Mouse (Mus musculus) kidney, postnatal 14 days (tissue): ENCODE data around the gene Pifo.
"Not testable (repeated sequence)": the region's sequence is repeated elsewhere in the genome, so short reads cannot be mapped to it uniquely, and the experiment has no call there.

Experiments
- DNase-seq: peaks from one replicate; pipeline ENCODE4 v3.0.0; 2022; ENCODE audit warnings: mixed read lengths

Pifo gene

DNA sequence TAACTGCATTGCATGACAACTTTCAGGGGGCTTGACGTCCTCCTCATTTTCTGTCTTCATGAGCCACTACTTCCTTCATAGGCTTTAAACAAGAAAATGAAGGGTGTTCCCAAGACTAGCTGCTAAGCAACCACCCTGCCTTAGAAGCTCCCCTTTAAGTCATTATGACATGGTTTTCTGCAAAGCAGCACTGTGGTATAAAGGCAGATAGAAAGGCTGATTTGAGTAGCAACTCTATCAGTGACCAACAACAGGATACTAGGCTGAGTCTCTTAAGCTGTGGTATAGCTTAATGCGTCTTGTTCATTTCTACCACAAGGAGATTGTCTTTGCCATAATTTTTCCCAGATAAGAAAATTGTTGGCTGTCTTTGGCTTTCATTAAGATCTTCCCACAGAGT lies at the start of gene Pifo:
Pifo (minus strand) TSS at position 101 of the 400 bp plus-strand sequence.
- DNase-seq = no peak

DNA sequence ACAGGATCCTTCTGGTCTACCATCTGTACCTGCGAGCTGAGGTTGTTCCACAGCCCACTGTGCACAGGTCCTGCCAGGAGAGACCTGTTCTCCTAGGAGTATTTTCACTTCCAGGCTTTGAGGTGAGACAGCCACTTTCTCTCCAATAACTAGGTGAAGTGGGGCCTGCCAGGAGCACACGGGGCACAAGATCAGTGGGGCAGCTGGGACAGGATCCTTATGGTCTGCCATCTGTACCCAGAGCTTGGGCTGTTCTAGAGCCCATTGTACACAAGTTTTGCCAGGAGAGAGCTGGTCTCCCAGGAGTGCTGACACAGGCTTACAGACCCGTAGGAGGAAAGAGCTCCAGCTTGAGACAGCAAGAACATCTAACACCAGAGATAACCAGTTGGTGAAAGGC lies 43.5 kb upstream of the Pifo start:
- no peak for DNase-seq

DNA sequence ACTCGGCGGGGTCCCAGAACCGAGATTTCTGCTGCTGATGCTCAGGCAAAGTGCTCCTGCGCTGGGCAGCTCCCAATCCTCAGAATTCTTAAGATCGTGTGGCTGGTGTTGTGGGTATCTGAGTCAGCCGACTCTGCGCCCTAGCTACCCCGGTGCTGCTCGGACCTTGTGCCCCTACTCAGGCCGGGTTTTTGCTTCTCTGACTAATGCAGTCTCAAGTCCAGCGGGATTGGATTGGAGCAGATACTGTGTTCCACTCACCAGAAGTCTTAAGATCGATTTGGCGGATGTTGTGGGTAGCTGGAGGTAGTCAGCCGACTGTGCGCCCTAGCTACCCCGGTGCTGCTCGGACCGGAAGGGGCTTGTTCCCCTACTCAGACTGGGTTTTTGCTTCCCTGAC lies 37.5 kb upstream of the Pifo start:
- no peak for DNase-seq

DNA sequence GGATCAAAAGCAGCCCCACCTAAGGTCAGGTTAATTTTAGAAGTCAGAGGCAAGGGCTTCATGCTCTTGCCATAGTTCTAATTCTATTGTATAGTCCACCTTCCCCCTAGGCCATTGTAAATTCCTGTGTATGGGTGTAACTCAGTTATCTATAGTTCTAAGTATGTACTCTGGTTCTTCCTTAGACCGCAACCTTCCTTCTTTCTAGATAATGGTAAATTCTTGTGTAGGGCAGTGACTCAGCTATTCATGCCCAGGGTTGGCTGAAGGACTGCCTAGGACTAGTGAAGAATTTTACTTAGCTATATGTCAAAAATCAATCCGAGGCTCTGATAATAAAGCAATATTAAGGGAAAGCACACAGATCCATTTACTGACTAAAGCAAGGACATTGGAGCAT lies 25.9 kb upstream of the Pifo start:
- DNase-seq = no peak

DNA sequence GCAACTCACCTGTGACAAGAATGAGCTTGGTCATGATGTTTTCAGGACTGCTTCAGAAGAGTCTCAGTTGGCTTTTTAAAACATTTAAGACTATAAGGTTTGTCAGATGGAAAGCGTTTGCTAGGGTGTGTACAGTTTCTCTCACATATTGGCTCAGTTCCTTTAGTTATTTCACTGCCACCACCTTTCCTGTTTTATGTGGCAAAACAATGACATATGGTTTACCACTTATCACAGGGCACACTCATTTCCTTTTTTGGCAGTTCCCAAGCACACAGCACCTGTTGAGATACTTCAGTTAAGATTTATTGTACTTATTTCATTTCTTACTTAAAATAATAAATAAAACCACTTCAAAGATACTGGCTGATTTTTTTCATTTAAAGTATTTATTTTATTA lies 18.3 kb upstream of the Pifo start, which contains the start of gene Chil5:
Chil5 (minus strand) TSS at position 34 of the 400 bp plus-strand sequence.
- no peak for DNase-seq

DNA sequence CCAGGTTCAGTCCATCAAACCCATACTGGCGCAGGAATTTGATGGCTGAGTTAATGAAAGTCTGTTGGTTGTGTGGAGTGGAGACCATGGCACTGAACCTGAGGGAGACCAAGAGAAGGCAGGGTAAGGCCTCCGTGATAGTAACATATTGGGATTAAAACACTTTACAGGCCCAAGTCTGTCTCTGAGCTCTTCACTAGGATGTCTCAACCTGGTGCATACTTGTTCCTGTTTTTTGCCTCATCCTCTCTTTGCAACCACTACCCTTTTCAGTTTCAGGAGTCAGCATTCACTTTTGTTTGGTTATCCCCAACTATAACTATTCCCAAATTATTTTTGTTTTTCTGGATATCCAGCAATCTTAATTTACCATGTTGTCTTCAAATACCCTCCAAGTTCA lies 9.7 kb upstream of the Pifo start:
- DNase-seq = no peak

DNA sequence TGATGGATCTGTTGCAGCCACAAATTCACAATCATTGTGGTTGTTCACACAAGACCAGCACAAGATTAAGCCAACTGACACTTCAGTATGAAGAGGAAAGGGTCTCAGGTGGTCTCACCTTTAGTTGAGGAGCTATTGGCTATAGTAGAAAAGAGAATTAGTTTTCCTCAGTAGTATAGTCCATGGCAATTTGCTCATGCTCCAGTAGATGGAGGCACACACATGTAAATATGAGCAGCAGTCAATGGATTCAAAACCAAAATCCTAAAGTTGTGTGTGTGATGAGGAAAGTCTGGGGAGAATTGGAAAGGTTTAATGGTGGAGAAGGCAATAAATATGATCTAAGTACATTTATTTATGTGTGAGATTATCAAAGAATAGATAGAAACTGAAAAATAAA lies 7.4 kb upstream of the Pifo start:
- DNase-seq = no peak

DNA sequence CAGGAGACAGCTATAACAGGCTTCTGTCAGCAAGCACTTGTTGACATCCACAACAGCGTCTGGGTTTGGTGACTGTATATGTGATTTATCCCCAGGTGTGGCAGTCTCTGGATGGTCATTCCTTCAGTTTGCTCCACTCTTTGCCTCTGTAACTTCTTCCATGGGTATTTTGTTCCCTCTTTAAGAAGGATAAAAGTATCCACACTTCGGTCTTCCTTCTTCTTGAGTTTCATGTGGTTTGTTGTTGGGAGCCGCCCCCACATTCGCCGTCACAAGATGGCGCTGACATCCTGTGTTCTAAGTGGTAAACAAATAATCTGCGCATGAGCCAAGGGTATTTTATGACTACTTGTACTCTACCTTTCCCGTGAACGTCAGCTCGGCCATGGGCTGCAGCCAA lies 11.1 kb downstream of the Pifo start:
- not testable (repeated sequence) for DNase-seq

DNA sequence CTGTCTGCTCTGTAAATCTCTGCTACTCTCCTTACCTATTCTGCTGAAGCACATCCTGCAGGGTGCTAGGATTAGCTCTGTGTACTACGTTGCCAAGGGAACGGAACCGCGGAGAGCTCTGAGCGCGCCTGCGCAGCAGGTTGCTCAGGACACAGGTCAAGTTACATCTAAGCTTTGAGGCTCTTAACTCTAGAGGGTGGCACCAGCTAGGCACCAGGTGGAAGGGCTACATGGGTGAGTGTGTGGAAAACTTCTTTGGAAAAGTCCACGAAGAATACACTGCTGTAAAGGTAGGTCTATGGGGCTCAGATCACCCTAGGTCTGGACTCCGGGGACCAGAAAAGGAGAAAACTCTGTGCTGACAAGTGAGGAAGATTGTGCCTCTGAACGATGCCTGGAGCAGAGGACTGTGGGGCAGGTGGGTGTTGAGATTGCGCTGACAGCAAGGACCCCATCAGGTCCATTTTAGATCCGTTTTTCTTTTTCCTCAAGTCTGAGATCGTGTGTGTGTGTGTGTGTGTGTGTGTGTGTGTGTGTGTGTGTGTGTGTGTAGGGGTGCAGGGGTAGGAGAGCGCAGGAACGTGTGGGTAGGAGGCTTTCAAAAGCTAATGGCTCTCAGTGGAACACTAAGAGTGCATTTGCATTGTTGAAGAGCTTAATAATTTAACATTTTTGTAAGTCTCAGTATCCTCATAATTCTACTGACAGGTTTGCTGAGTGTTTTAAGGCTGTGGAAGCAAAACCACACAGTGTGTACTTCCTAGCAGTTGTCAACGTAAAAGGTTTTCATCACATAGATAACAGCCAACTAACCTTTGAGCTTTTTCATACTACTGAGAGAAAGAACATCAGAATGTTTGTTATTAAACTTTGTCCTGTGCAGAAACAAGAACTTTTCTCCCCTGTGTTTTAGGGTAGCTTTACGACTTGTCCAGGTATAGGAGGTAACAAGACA lies 12.8 kb downstream of the Pifo start:
- DNase-seq = peak; percentile 43

DNA sequence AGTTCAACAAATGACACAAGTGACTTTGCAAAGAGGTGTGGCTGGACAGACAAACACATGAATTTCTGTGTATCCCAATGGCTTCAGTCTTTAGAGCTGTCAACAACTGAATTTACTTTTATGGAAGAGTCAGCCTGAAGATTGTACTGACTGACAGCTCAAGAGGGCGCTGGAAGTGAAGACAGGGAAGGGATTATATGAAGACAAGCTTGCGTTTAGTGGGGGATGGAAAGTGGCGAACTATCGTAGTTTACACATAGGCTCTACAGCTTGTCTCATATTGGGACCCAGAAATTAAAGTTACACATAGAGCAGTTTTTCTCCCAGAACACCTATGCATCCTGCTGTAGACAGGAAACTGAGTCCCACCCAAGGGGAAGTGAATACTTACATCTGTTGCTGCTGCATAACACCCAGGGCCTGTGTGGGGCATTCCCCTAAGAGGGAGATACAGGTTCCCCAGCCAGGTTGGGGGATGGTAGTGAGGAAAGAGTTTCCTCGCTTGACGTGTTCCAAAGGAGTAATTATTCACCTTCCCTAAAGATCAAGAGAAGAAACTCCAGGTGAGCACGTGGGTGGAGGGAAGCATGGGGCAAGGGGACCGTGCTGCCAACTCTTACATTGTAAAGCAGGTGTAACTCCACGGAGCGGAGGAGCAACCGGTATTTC lies 13.6 kb downstream of the Pifo start:
- no peak for DNase-seq

DNA sequence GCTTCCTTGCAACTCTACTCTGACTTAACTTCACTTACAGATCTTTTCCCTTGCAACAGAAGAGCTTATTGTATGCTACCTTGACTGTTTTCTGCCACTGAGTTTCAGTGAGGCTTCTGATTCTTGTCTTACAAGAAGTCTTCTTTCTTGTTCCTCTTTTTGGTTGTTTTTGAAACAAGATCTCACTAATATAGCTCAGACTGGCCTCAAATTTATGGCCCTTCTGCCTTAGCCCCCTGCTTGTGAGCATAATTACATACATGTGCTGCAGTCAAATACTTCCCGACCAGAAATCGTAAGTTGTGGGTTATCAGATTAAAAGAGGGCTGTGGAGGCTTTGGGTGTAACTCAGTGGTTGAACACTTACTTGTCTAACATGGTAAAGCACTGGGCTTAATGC lies 19.7 kb downstream of the Pifo start:
- DNase-seq = no peak

DNA sequence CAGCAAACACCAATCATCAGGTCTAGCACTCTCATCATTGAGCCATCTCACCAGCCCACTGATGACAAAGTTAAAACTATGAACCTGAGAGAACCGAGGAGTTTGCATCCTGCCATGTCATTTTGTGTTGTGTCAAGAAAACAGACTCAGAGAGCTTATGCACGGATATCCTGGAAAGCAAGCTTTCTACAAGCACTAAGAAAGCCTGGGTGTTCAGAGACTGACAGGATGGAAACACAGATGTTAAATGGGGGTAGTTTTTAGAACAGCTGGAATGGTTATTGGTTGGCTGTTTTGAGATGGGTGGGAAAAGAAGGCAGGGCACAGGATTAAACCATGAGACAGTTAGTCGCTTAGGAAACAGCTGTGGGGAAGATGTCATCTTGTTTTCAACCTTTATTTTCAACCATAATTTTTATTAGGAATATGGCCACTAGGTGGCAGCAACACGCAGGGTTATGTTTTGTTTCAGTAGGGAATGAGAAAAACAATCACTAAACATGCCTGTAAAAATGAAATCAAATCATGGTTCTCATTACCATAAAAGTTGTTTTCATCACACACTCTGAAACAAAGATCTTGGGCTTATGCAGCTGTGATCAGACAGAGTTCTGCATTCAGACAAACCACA lies 22.7 kb downstream of the Pifo start:
- peak; percentile 48 for DNase-seq

DNA sequence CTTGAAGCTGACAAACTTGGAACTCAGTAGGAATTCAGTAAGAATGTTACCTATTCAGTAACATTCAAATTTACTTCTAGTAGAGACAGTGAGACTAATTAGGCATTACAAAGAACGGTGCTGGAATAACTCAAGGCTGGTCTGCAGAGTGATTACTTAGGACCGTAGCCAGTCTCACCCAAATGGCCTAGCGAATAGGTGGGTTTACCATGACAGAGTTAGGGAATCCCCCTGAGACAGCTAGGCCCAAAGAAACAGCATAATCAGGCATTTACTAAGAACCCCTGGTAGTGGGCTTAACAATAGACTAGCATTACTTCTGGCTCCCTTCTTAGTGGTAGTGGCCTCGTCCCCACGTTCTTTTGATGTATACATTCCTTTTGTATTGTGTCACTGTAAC lies 24.8 kb downstream of the Pifo start:
- not testable (repeated sequence) for DNase-seq

DNA sequence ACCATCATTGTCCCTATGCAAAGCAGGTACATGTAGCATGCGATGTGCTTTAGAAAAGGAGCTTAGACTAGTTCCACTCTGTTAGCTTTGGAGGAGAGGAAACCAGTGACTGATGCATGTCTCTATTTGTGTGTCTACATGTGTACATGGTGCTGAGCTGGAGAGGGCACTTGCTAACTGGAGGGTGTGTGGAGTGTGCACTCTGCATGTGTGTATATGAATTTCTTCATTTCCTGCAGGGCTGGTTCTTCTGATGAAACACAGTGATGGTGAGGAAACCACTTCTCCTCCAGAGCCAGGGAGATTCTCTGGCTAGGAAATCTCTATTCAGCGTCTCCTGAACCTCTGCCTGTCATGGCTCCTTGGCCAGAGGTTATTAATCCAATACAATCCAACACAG lies 40.3 kb downstream of the Pifo start:
- DNase-seq = no peak

DNA sequence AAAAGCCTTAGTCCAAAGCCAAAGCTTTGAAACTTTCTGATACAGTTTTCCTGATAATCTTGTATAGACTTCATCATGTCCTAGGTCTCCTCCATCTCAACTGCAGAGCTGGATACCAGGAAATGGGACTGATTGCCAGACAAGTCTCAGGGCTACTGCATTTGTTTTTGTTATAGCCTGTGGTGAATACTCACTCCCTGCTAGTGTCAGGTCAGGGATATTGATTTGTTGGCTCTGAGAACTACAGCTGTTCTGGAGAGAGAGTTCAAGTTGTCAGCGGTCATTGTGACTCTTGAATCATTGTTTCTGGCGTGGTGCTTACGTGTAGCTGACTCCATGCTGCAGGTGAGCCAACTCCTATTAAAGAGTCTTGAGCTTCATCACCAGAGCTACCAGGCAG lies 41.0 kb downstream of the Pifo start, which contains the start of gene Ovgp1:
Ovgp1 (plus strand) TSS at position 301 of the 400 bp plus-strand sequence.
- DNase-seq = no peak

DNA sequence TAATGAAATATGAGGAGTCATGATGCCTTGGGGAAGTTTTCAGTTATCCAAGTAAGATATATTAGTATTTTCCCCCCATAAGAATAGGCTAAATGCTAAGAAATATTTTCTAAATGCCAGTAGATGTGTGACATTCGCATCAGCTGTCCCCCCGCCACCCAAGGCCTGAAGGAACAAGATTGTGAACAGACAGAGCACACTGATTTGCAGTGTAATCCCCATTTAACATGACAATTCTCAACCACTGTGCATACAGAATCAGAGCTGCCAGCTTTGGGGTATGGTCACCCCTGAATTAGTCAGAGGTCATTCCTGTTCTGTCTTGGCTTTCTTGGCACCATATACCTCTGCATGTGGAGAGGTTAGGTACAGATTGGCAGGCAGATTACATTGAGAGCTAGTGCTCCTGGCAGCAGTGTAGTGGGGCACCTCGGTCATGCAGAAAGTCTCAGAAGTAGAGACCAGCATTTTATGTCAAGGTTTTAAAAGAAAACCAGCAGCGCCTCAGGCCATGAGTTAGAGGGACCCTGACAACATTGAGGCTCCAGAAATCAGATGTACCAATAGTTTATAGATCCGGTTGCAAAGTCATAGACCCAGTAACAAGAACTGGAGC lies 42.5 kb downstream of the Pifo start:
- no peak for DNase-seq

DNA sequence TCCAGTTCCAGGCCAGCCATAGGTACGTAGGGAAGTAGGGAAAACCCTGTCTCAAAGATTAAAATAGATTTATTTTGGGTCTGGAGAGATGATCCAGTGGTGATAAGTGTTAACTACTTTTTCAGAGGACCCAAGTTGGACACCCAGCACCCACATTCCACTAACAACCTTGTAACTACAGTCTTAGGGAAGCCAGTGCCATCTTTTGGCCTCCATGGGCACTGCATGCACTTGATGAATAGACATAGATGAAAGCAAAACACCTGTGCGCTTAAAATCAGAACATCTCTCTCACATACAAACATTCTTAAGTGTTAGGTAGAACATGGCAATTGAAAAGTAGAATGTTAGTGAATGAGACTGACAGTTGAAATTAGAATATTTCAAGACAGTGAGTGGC lies 53.7 kb downstream of the Pifo start:
- no peak for DNase-seq

DNA sequence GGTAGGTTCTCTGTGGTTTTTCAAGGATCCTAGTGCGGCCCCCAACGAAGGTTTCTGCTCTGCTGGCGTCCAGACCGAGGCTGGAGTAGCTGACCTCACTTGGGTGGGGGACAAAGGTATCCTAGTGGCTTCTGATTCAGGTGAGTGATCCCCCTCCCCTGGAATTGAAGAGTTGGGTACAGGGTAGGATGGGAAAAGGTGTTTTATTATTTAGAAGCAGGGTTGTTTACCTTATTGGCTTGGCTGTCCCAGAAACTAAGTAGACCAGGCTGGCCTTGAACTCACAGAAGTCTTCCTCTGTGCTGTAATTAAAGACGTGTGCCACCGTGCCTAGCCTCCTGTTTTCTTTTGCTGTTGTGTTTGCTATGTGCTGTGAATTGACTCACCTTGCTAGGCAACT lies 54.4 kb downstream of the Pifo start, which contains the start of gene Atp5f1:
Atp5f1 (minus strand) TSS at position 101 of the 400 bp plus-strand sequence.
- no peak for DNase-seq

DNA sequence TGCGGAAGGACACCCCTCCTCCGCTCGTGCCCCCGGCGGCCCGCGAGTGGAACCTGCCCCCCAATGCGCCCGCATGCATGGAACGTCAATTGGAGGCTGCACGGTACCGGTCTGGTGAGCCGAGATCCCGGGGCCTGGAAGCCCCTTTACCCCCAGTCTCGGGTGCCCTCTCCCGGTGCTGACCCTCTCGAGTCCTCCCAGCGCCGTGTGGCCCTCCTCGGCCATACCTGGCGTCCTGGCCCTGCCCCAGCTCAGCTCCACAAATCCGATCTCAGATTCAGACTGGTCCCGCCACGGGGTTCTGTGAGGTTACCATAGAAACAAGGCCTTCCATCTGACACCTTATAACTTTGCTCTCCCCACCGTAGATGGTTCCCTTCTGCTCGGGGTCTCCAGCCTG lies 54.9 kb downstream of the Pifo start:
- DNase-seq = no peak

DNA sequence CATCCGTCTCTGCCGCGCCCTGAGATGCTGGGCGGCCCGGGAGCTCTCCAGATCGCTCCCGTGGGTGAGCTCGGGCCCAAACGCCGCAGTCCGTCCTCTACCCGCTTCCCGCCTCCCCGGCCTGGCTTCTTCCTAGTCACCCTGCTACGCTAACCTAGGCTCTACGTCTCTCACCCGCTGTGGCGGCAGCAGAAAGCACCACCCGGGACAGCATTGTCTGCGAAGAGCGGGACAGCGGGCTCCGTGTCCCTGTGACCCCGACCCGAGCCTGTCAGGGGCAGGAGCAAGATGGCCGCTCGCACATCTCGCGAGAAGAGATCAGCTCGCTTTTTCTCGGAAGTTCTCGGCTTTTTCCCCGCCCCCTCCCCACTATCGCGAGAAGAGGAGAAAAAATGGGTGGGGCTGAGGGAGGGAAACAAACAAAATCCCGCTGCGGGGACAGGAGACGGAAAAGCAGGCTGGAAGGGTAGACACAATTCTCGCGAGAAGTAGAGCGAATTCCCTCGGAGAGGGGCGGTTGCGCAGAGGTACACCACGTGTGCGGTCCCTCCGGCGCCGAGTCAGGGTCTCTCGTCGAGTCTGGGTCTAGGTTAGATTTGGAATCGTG lies 55.4 kb downstream of the Pifo start, which contains the start of gene Wdr77:
Wdr77 (plus strand) TSS at position 396 of the 607 bp plus-strand sequence.
- peak; percentile 97 for DNase-seq

DNA sequence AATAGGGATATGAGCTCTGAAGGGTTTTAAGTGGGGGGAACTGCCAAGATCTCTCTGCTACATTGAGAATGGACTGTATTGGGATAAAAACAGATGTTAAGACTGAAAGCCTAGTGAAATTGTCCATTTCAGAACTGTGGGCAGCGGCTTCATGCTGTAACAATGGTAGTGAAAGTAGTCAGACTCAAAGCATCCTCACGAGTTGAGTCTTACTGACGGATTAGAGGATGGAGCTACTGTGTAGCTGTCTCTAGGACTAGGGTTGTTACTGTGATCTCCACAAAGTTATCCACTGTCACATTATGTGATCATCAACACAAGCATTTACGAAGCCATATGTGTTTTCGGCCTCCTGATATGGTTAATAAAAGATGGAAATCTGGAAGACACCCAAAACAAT lies 56.2 kb downstream of the Pifo start:
- DNase-seq = no peak

DNA sequence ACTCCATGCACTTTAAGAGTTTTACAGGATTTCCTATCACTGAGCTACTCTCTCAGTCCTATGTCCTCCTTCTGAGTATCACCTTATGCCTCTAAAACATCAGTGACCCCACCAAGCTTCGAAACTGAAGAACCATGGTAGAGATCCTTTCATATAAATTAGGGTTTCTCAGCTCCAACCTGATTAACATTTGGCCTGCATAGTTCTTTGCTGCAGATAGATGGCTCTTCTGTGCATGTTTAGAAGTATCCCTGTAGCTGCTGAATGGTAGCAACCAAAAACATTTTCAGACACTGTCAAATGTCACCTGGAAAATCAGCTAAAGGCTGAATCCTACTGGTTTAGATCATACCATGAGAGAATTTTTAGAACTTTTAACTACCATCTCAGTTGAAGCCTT lies 57.2 kb downstream of the Pifo start:
- DNase-seq = no peak
